Mouse (Mus musculus) ES-E14 (cell line): ENCODE results near the gene Dck. TPM values are rescaled to one million over a fixed set of nuclear protein-coding genes. Genes with fewer than 3 reads are reported as not detected.
A peak's percentile ranks its signal among the peaks of the same experiment; 100 is the strongest.

Experiments used
- DNase-seq: peaks from one replicate; pipeline ENCODE4 v3.0.0-alpha.2; 2013; ENCODE audit warnings: low read depth, low spot score
- H3K27ac ChIP-seq: 2 replicates; pipeline ENCODE4 v1.5.1; 2012; ENCODE audit warnings: low read depth, mild to moderate bottlenecking, low read length, moderate library complexity, mixed read lengths; ENCODE audit not compliant: poor library complexity, insufficient read depth, severe bottlenecking
- H3K36me3 ChIP-seq: 2 replicates; pipeline ENCODE4 v1.6.1; 2012; ENCODE audit warnings: mild to moderate bottlenecking, low read length, moderate library complexity, mixed read lengths; ENCODE audit not compliant: control insufficient read depth, poor library complexity, insufficient read depth, severe bottlenecking
- H3K4me1 ChIP-seq, 2 experiments: fragments of 150-350 bp in 1 of 2; sonication (generic) in 1 of 2; 2 replicates each; pipeline ENCODE4 v1.6.1; 2012; ENCODE audit warnings: low read length in 2 of 2, mild to moderate bottlenecking in 1 of 2, mixed read lengths in 1 of 2; ENCODE audit not compliant: control insufficient read depth in 2 of 2, insufficient read depth in 2 of 2, poor library complexity in 1 of 2
- H3K4me3 ChIP-seq, 2 experiments: fragments of 150-350 bp in 1 of 2; sonication (generic) in 1 of 2; 2 replicates each; pipeline ENCODE4 v1.5.1; 2012; ENCODE audit warnings: low read length in 2 of 2, low read depth in 1 of 2, mild to moderate bottlenecking in 1 of 2, mixed read lengths in 1 of 2; ENCODE audit not compliant: insufficient read depth in 1 of 2, poor library complexity in 1 of 2, severe bottlenecking in 1 of 2
- H3K9ac ChIP-seq: 2 replicates; pipeline ENCODE4 v1.6.1; 2012; ENCODE audit warnings: low read depth, mild to moderate bottlenecking, low read length, mixed read lengths; ENCODE audit not compliant: poor library complexity, insufficient read depth, severe bottlenecking
- H3K9me3 ChIP-seq: fragments of 150-350 bp; sonication (generic); 2 replicates; pipeline ENCODE4 v1.6.1; 2012; ENCODE audit warnings: low read depth, mild to moderate bottlenecking, low read length; ENCODE audit not compliant: control insufficient read depth, insufficient read depth
- CHD2 ChIP-seq: IDR thresholded peaks from 2 replicates; pipeline ENCODE4 v1.6.1; 2014; ENCODE audit warnings: mild to moderate bottlenecking, low read depth, low read length, inconsistent platforms
- HCFC1 ChIP-seq: IDR thresholded peaks from 2 replicates; pipeline ENCODE4 v1.6.1; 2012; ENCODE audit warnings: low read length, inconsistent platforms, borderline replicate concordance; ENCODE audit not compliant: insufficient read depth
- MAFK ChIP-seq: IDR thresholded peaks from 2 replicates; pipeline ENCODE4 v1.6.1; 2014; ENCODE audit warnings: mild to moderate bottlenecking, low read depth, low read length, inconsistent platforms; ENCODE audit not compliant: insufficient read depth
- ZC3H11A ChIP-seq: IDR thresholded peaks from 2 replicates; pipeline ENCODE4 v1.6.1; 2012; ENCODE audit warnings: low read depth, mild to moderate bottlenecking, inconsistent platforms, low read length, borderline replicate concordance
- ZNF384 ChIP-seq: IDR thresholded peaks from 2 replicates; pipeline ENCODE4 v1.6.1; 2012; ENCODE audit warnings: low read depth, low read length, inconsistent platforms
- in situ Hi-C, 2 experiments: fragments of 600-800 bp; cut with MboI; formaldehyde crosslinking; loops; one replicate each; pipeline ENCODE4 v1.15.1; 2025; ENCODE audit warnings: low sequenced_read_pairs in 2 of 2, inconsistent platforms in 1 of 2; ENCODE audit not compliant: unreplicated experiment in 2 of 2
- total RNA-seq: library from RNA; depleted of rRNA; stranded (reverse); fragments of 300-350 nt; gene quantifications from 2 replicates; pipeline ENCODE4 v1.2.3, GENCODE M21; 2012

Dck gene
- total RNA-seq, 1 experiment = 18.2 TPM

GRCm38 (mm10) chr5:88764430-88764986 is 288 bp upstream of the Dck start:
- no peak overlapping the region for H3K9ac ChIP-seq
- peak overlapping the region; percentile 50 to 90 for H3K4me3 ChIP-seq
- in situ Hi-C loops = no loop called here
- peaks cover 2 to 7% of the 10 kb centered on the region in 2 experiments; a peak in 3 of 4 replicates for H3K4me1 ChIP-seq
- no peaks in the 10 kb centered on the region for H3K9me3 ChIP-seq
- TF ChIP-seq HCFC1 (no peak), CHD2 (no peak), ZC3H11A (no peak), ZNF384 (no peak), MAFK (no peak)
- H3K36me3 ChIP-seq = peaks cover 6% of the 10 kb centered on the region
- no peak for DNase-seq
- no peak overlapping the region for H3K27ac ChIP-seq

- DNase-seq = no peak
- peak overlapping the region; percentile 89; the same call in 1 of the 2 replicates for H3K27ac ChIP-seq
- TF ChIP-seq ZNF384 (peak; percentile 55; the same call in 1 of the 2 replicates), CHD2 (no peak), HCFC1 (no peak), ZC3H11A (no peak)
- in situ Hi-C loops = no loop called here
- no peaks in the 10 kb centered on the region for H3K9me3 ChIP-seq
- peak overlapping the region; percentile 97 for H3K9ac ChIP-seq
- H3K4me3 ChIP-seq = peak overlapping the region; percentile 94 to 97
- peaks cover 2 to 7% of the 10 kb centered on the region in 2 experiments; a peak in 3 of 4 replicates for H3K4me1 ChIP-seq
- peaks cover 10% of the 10 kb centered on the region for H3K36me3 ChIP-seq
These were observed 791 bp downstream of the Dck start for GRCm38 (mm10) chr5:88765587-88765986.

GRCm38 (mm10) chr5:88766121-88766520 is 1.3 kb downstream of the Dck start:
- H3K9ac ChIP-seq = peak overlapping the region; percentile 56; the same call in 1 of the 2 replicates
- no peak for DNase-seq
- peaks cover 11% of the 10 kb centered on the region for H3K36me3 ChIP-seq
- peaks cover 2 to 7% of the 10 kb centered on the region in 2 experiments; a peak in 3 of 4 replicates for H3K4me1 ChIP-seq
- no peaks in the 10 kb centered on the region for H3K9me3 ChIP-seq
- TF ChIP-seq ZNF384 = no peak
- no peak for TF ChIP-seq HCFC1
- no peak for TF ChIP-seq ZC3H11A
- TF ChIP-seq CHD2 = no peak
- no peak for TF ChIP-seq MAFK
- in situ Hi-C loops = no loop called here
- H3K4me3 ChIP-seq = peak overlapping the region; percentile 94 to 97
- no peak overlapping the region for H3K27ac ChIP-seq

GRCm38 (mm10) chr5:88766863-88767262 is 2.1 kb downstream of the Dck start:
- Histone ChIP-seq H3K27ac (no peak overlapping the region), H3K36me3 (peaks cover 11% of the 10 kb centered on the region), H3K9ac (no peak overlapping the region), H3K4me3 (no peak overlapping the region), H3K9me3 (no peaks in the 10 kb centered on the region), H3K4me1 (peaks cover 2 to 7% of the 10 kb centered on the region in 2 experiments; a peak in 3 of 4 replicates)
- in situ Hi-C loops = no loop called here
- DNase-seq = no peak
- TF ChIP-seq HCFC1 (no peak), ZNF384 (no peak), MAFK (no peak), ZC3H11A (no peak), CHD2 (no peak)
